ENCODE assay signal across 12 mouse cellular contexts in the genomic region with DNA sequence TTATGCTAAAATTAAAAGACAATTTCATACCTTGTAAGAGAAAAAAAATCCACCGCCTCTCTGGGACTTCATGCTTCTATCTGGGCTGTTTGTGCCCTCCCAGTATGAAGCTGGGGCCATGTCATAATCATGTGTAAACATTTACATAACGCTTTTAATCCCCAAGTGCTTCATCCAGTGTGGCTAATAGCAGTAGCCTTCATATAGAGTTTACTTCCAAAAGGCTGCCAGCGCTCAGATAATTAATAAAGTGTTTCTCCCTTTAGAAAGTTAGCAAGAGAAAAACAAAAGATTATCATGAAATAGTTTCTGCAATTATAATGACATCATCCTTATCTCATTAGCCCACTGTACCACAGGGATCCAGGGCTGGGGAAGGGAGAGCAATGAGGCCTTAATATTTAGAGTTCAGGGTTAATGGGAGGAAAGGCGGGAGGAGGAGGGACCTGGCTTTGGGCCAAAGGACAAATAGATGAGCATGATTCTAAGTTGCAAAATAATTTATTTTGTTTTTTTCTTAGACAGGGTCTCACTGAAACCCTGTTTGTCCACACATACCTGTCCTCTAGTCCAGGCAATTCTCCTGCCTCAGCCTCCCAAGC.
A peak's percentile ranks its signal among the peaks of the same experiment; 100 is the strongest.
DNase-seq lines count a peak whose midpoint lies in the region; ATAC-seq and TF ChIP-seq lines count a peak whose summit lies in the region.
"Had no signal": no experiment of that assay in that cellular context is flagged by ENCODE, and none has a peak within 500 bp of the region (broad histone marks: within the 10 kb centered on the region; RNA-seq: fewer than 3 reads in every experiment).

No protein-coding gene starts in this region.

- peaks cover 36% of the 10 kb centered on the region for H3K4me1 ChIP-seq in heart, embryonic 10.5 days
- H3K4me1 ChIP-seq in liver, postnatal 0 days (ENCODE audit: insufficient read depth), result no peaks in the 10 kb centered on the region; the same call in 1 of the 2 replicates
- H3K4me1 ChIP-seq in liver, embryonic 11.5 days (replicated peaks; ENCODE audit: control insufficient read depth, insufficient read depth, low read length), result peaks cover 9% of the 10 kb centered on the region; the same call in 1 of the 2 replicates

- H3K36me3 ChIP-seq in heart, embryonic 10.5 days, result no peaks in the 10 kb centered on the region
- no peaks in the 10 kb centered on the region for H3K36me3 ChIP-seq in liver, postnatal 0 days (replicated peaks; ENCODE audit: insufficient read depth, low read length)
- no peaks in the 10 kb centered on the region for H3K36me3 ChIP-seq in liver, embryonic 11.5 days (ENCODE audit: control insufficient read depth, insufficient read depth, low read length)
- H3K36me3 ChIP-seq: embryonic facial prominence, embryonic 10.5 days had no signal

- H3K9me3 ChIP-seq in heart, embryonic 10.5 days, result no peaks in the 10 kb centered on the region
- H3K9me3 ChIP-seq in liver, postnatal 0 days (ENCODE audit: low read length), result no peaks in the 10 kb centered on the region
- no peaks in the 10 kb centered on the region for H3K9me3 ChIP-seq in liver, embryonic 11.5 days (ENCODE audit: control insufficient read depth, low read length)
- H3K9me3 ChIP-seq: embryonic facial prominence, embryonic 10.5 days had no signal

- TF ChIP-seq CTCF in liver, postnatal 0 days (IDR thresholded peaks at IDR 0.05; ENCODE audit: low read depth), result no peak

- H3K27me3 ChIP-seq in heart, embryonic 10.5 days (ENCODE audit: insufficient read depth, poor library complexity, severe bottlenecking), result no peaks in the 10 kb centered on the region
- H3K27me3 ChIP-seq in liver, postnatal 0 days (ENCODE audit: insufficient read depth, low read length), result 0 out of 2 replicates have a peak, but pooled peaks cover 2% of the 10 kb centered on the region
- no peaks in the 10 kb centered on the region for H3K27me3 ChIP-seq in liver, embryonic 11.5 days (replicated peaks; ENCODE audit: control insufficient read depth, insufficient read depth, low read length)

- DNase-seq in heart, embryonic 10.5 days (ENCODE audit: low spot score), result no peak
- DNase-seq in heart, adult 9 months (ENCODE audit: low spot score in 2 of 2), result no peak
- DNase-seq in liver, postnatal 0 days, result peak; percentile 26
- no peak for DNase-seq in liver, embryonic 11.5 days (ENCODE audit: low spot score)
- DNase-seq in lung, postnatal 10 days, result peak; percentile 74
- peak; percentile 31 for DNase-seq in testis, postnatal 14 days (ENCODE audit: low spot score)
- DNase-seq in thymus, postnatal 4 days, result no peak
- DNase-seq: layer of hippocampus, adult 9-11 months; thymus, adult 2 months had no signal

- H3K4me3 ChIP-seq in heart, embryonic 10.5 days, result no peak overlapping the region
- H3K4me3 ChIP-seq in liver, postnatal 0 days (ENCODE audit: low read depth, low read length), result no peak overlapping the region
- H3K4me3 ChIP-seq in liver, embryonic 11.5 days (ENCODE audit: low read depth, low read length), result no peak overlapping the region
- H3K4me3 ChIP-seq: embryonic facial prominence, embryonic 10.5 days had no signal

- 84% methylated on average over 4 of the region's 4 CpGs for WGBS in heart, embryonic 10.5 days
- 48% methylated on average over 4 of the region's 4 CpGs for WGBS in liver, postnatal 0 days (ENCODE audit: insufficient replicate concordance)
- WGBS in liver, embryonic 11.5 days, result 69% methylated on average over 4 of the region's 4 CpGs

- peak overlapping the region; percentile 92; the same call in 1 of the 2 replicates for H3K27ac ChIP-seq in heart, embryonic 10.5 days
- no peak overlapping the region for H3K27ac ChIP-seq in liver, postnatal 0 days (ENCODE audit: low read depth)
- H3K27ac ChIP-seq in liver, embryonic 11.5 days (ENCODE audit: low read depth, low read length), result no peak overlapping the region
- H3K27ac ChIP-seq: embryonic facial prominence, embryonic 10.5 days; hindbrain, postnatal 0 days had no signal

- H3K9ac ChIP-seq in liver, postnatal 0 days (replicated peaks), result no peak overlapping the region
- H3K9ac ChIP-seq in liver, embryonic 11.5 days (ENCODE audit: low read depth, low read length), result no peak overlapping the region

- ATAC-seq in liver, postnatal 0 days, result no peak
- ATAC-seq in liver, embryonic 11.5 days (replicated peaks; ENCODE audit: low FRiP score), result no peak
- ATAC-seq: forebrain, embryonic 16.5 days; hindbrain, postnatal 0 days had no signal

- H3K4me2 ChIP-seq in liver, postnatal 0 days (ENCODE audit: low read depth, low read length), result peak overlapping the region; percentile 2; the same call in 1 of the 2 replicates
- no peak overlapping the region for H3K4me2 ChIP-seq in liver, embryonic 11.5 days

- no peak for TF ChIP-seq EP300 in liver, postnatal 0 days (IDR thresholded peaks at IDR 0.05; ENCODE audit: low read depth)

Comparison
In these comparisons a context has a peak if more than half of its experiments do, and no peak if none do; other contexts are left out.
1. DNase-seq: peak in liver, postnatal 0 days (single experiment), lung, postnatal 10 days (single experiment) and testis, postnatal 14 days (single experiment); none in heart, embryonic 10.5 days (single experiment), heart, adult 9 months (0 of 2), liver, embryonic 11.5 days (single experiment) and thymus, postnatal 4 days (single experiment).